Mouse (Mus musculus) olfactory bulb, adult 2 months (tissue): Measurements from ENCODE around the gene Cdk9.

ENCODE experiments used
- CTCF ChIP-seq: fragments of 200-500 bp; IDR thresholded peaks from 2 replicates; pipeline ENCODE4 v1.5.1; 2012; ENCODE audit warnings: low read depth, mild to moderate bottlenecking, low read length, moderate library complexity; ENCODE audit not compliant: insufficient read depth
- POLR2A ChIP-seq: fragments of 200-500 bp; IDR thresholded peaks from 2 replicates; pipeline ENCODE4 v1.6.1; 2012; ENCODE audit warnings: mild to moderate bottlenecking, low read depth, low read length, moderate library complexity; ENCODE audit not compliant: insufficient read depth

DNA sequence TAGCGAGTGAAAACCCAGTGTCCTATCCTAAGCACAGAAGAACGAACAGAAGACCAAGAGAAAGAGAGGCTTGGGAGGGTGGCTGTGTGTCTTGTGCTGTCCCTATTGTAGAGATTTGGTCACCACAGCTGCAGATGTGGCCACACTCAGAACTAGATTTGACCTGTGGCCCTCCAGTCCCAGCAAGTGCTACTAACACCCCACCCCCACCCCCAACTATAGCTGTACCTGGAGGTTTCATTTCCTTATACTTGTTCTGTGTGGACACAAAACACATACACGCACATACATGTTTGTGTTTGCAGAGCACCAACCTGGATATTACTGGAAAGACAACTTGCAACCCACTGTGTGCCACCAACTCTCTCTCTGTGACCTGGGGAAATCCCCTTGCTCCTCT, 7.2 kb upstream of the Cdk9 start:
- TF ChIP-seq CTCF: no peak
- no peak for TF ChIP-seq POLR2A
